Mouse (Mus musculus): ENCODE measurements around the gene Gpr37l1. TPM values are rescaled to one million over a fixed set of nuclear protein-coding genes. Genes with fewer than 3 reads are reported as not detected.

Gpr37l1 gene
- total RNA-seq, 2 experiments from 2014 or later, result not detected

- no peak for ATAC-seq (replicated peaks; ENCODE audit: low FRiP score, poor library complexity, severe bottlenecking)
These were observed 16.0 kb upstream of the Gpr37l1 start for GRCm38 (mm10) chr1:135183448-135183847.

- ATAC-seq (replicated peaks; ENCODE audit: low FRiP score, poor library complexity, severe bottlenecking), result no peak
These were observed 15.5 kb upstream of the Gpr37l1 start for GRCm38 (mm10) chr1:135182975-135183374.

DNA sequence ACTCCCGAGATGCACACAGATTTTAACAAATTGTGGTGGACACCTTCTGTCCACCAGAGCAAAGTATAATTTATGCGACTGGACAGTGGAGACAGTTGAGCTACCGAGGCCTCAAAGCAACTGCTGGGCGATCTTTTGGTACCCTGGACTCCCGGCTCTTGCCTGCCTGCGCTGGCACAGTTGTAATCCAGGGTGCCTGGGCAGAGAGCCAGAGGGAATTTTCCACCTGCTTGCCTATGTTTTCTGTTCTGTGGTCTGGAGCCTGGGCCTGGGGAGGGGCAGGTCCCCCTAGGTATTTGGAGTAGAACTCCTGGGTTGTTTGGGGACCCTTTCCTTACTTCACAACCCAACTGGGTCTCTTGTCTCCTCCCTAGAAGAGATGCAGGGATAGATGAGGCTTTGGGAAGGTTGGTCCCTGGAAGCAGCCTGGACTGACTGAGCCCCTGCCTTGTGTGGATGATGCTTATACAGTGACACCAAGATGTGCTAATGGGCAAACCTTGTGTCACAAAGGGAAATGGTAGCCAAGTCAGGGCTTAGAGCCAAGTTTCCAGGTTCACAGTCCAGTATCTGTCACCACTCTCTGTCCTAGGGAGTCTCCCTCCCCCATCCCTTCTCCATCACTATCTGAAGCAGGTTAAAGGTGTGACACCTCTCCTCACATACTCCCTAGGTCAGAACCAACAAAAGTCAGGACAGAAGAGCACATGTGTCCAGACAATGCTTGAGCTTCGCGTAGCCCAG is 14.6 kb upstream of the Gpr37l1 start:
- ATAC-seq (replicated peaks; ENCODE audit: low FRiP score, poor library complexity, severe bottlenecking), result no peak

DNA sequence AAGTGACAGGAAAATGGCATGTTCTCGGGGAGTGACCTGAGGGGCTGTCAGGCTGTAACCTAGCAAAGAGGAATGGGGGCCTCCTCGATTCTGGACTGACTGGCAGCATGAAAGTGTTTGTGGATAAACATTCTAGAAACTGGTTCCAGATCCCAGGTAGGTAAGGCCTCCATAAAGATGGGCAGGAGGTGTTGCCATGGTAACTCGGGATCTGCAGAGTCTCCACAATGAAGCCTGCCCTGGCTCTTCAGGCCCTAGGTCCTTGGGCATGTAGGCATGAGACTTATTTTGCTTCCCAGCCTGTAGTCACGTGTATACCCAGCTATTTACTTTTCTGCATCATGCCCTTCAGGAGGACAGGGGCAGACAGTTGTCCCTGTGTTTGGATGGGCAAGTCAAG is 13.8 kb upstream of the Gpr37l1 start:
- ATAC-seq (replicated peaks; ENCODE audit: low FRiP score, poor library complexity, severe bottlenecking), result no peak

DNA sequence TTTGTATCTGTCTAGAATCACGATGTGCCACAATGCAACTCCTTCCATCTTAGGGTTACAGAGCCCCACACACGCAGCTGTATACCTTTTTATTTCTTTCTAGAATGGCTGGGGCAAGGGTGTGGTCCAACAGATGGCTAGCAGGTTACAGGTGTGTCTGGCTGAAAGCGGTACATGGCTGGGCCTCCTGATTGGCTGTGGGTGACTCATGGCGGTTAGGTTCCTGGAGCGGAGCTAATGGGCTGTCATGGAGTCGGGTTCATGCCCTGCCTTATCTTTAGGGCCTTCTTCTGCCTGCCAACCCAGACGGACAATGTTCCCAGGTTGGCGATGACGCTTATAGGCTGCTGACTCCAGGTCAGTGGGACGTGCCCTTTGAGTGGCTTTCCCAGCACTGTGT is 13.3 kb upstream of the Gpr37l1 start:
- no peak for ATAC-seq (replicated peaks; ENCODE audit: low FRiP score, poor library complexity, severe bottlenecking)

DNA sequence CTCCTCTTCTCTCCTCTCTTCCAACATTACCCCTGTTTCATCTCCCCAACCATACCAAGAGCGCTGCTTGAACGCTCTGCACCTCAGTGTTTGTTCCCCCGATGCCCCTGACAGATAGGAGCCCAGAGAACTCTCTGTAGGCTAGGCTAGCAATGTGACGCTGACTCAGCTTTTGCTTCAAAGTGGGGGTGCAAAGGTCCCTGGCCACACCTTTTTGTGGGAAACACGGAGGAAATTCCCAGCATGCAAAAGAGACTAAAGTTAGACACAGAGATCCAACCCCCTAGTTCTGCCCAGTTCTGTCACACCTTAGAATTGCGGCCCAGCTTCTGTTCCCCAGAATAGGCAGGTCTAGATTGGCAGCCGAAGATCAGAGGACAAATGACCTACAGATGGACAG is 11.4 kb upstream of the Gpr37l1 start:
- ATAC-seq (replicated peaks; ENCODE audit: low FRiP score, poor library complexity, severe bottlenecking), result no peak

GRCm38 (mm10) chr1:135177724-135178123 is 10.2 kb upstream of the Gpr37l1 start:
- no peak for ATAC-seq (replicated peaks; ENCODE audit: low FRiP score, poor library complexity, severe bottlenecking)

DNA sequence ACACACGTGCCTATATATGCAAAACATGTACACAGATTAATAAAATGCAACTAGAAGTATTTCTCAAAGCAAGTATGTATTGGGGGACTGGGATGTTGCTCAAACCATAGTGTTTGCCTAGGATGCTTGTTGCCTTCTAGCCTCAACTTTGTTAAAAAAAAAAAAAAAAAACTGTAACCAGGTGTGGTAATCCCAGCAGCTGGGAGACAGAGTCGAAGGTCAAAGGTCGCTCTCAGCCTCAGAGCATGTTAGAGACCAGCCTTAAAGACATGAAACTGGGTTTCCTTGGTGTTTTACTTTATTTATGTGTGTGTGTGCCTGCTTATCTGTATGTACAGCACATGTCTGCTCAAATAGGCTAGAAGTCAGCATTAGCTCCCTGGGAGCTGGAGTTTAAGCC is 7.7 kb upstream of the Gpr37l1 start:
- no peak for ATAC-seq (replicated peaks; ENCODE audit: low FRiP score, poor library complexity, severe bottlenecking)

GRCm38 (mm10) chr1:135173311-135173710 is 5.8 kb upstream of the Gpr37l1 start:
- no peak for ATAC-seq (replicated peaks; ENCODE audit: low FRiP score, poor library complexity, severe bottlenecking)

- no peak for ATAC-seq (replicated peaks; ENCODE audit: low FRiP score, poor library complexity, severe bottlenecking)
These were observed 4.5 kb upstream of the Gpr37l1 start for GRCm38 (mm10) chr1:135171984-135172383.

- ATAC-seq (replicated peaks; ENCODE audit: low FRiP score, poor library complexity, severe bottlenecking), result no peak
These were observed 3.7 kb upstream of the Gpr37l1 start for GRCm38 (mm10) chr1:135171202-135171601.

DNA sequence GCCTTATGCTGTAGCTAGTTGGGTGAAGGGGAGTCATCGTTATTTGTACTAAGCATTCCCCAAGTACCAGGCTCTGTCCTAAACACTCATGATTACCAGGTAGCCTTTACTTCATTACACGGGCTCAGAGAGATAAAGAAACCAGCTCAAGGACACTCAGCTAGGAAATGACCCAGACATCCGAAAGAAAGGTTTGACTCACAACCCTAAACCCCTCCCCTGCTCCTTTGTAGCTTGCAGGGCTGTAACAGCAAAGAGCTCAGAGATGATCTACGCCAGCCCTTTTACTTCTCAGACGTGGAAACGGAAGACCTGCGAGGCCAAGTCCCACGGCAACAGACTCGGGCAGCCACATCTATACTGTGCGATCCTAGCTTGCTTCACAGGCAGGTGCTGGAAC is 2.8 kb upstream of the Gpr37l1 start:
- ATAC-seq (replicated peaks; ENCODE audit: low FRiP score, poor library complexity, severe bottlenecking), result no peak

DNA sequence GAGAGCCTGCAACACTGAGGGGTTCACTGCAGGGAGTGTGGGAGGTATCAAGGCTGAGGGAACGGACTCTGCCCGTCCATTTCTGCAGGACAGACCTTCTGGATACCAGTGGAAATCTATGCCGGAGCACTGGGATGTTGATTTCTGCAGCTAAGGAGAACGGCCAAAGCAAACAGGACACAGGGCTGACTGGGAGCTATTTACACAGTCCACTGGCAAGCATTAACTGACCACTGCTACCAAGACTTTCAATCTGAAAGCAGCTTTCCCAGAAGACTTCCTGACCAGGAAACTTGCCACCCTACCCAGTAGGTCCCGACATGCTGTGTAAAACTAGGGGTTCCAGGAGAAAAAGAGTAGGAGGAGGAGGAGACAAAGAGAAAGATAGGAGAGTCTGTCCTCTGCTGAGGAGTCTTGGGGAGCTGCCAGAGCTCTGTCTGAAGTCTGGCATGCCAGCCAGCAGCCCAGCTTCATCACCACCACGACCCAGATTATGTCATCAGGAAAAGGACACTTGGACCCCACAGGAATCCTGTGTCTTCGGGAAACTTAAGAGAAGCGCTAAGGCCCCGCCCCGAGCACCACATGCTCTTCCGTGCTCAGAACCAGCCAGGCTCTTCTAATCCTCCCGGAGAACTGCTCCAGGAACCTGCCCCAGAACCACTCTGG is 2.2 kb upstream of the Gpr37l1 start:
- no peak for ATAC-seq (replicated peaks; ENCODE audit: low FRiP score, poor library complexity, severe bottlenecking)

- ATAC-seq (replicated peaks; ENCODE audit: low FRiP score, poor library complexity, severe bottlenecking), result no peak
These were observed 1.1 kb upstream of the Gpr37l1 start for GRCm38 (mm10) chr1:135168453-135169200.

GRCm38 (mm10) chr1:135162720-135163119 is 4.8 kb downstream of the Gpr37l1 start:
- no peak for ATAC-seq (replicated peaks; ENCODE audit: low FRiP score, poor library complexity, severe bottlenecking)

GRCm38 (mm10) chr1:135160411-135161050 is 7.0 kb downstream of the Gpr37l1 start:
- no peak for ATAC-seq (replicated peaks; ENCODE audit: low FRiP score, poor library complexity, severe bottlenecking)

- no peak for ATAC-seq (replicated peaks; ENCODE audit: low FRiP score, poor library complexity, severe bottlenecking)
These were observed 7.8 kb downstream of the Gpr37l1 start for GRCm38 (mm10) chr1:135159556-135160123.

DNA sequence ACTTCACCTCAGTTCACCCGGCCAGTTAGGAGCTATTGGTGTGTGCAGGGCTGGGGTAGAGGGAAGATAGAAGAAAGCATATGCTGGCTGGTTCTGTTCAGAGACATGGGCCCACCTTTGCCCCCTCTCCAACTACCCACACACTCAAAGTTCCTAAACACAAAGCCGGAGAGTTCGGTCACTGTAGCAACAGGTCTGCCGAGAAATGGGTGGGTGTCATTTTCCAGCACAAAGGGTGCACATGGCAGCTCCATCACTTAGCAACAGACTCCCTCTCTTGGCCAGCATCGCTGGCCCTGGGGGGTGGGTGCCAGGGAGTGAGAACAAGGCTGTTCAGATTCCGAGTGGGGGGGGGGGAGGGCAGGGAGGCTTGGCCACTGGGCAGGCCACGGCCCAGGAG is 8.4 kb downstream of the Gpr37l1 start:
- ATAC-seq (replicated peaks; ENCODE audit: low FRiP score, poor library complexity, severe bottlenecking), result no peak

DNA sequence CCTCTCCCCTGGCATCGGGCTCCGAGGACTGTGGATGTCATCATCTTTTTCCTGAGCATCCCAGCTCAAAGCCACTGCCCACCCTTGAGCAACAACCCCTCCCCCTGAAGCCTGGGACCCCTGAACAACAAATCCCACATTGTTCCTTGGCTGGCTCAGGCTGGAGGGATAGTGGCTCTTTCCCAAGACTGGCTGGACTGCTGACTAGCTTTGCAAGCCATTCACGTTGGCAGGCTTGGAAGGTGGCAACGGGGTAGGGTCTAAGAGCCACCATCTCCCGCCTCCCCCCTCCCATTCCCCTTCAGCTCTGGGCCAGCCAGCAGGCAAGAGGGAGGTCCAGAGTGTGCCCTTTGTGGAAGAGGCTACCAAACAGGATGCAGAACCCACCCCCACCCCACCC is 8.8 kb downstream of the Gpr37l1 start:
- ATAC-seq (replicated peaks; ENCODE audit: low FRiP score, poor library complexity, severe bottlenecking), result no peak

GRCm38 (mm10) chr1:135156300-135156699 is 11.2 kb downstream of the Gpr37l1 start:
- no peak for ATAC-seq (replicated peaks; ENCODE audit: low FRiP score, poor library complexity, severe bottlenecking)

Measured in erythroblast, adult 5-6 weeks (primary cell).